Mouse (Mus musculus) cerebellum, adult 2 months (tissue): ENCODE results near the gene Manba.

ENCODE experiments used
- CTCF ChIP-seq: fragments of 200-500 bp; IDR thresholded peaks from 2 replicates; pipeline ENCODE4 v1.5.1; 2011; ENCODE audit warnings: low read depth, mild to moderate bottlenecking, control low read depth, low read length, moderate library complexity, borderline replicate concordance; ENCODE audit not compliant: insufficient read depth
- POLR2A ChIP-seq: fragments of 200-500 bp; IDR thresholded peaks from 2 replicates; pipeline ENCODE4 v1.6.1; 2011; ENCODE audit warnings: low read length, control low read depth, borderline replicate concordance; ENCODE audit not compliant: insufficient read depth

GRCm38 (mm10) chr3:135578588-135579140 lies 93.3 kb downstream of the Manba start:
- TF ChIP-seq POLR2A: no peak
- no peak for TF ChIP-seq CTCF
